Mouse (Mus musculus): Measurements from ENCODE around the gene Mtus2. TPM values are rescaled to one million over a fixed set of nuclear protein-coding genes. Genes with fewer than 3 reads are reported as not detected.

Gene Mtus2
- total and polyA plus RNA-seq, 3 experiments, result 0.03 to 0.13 TPM; not detected in 1

DNA sequence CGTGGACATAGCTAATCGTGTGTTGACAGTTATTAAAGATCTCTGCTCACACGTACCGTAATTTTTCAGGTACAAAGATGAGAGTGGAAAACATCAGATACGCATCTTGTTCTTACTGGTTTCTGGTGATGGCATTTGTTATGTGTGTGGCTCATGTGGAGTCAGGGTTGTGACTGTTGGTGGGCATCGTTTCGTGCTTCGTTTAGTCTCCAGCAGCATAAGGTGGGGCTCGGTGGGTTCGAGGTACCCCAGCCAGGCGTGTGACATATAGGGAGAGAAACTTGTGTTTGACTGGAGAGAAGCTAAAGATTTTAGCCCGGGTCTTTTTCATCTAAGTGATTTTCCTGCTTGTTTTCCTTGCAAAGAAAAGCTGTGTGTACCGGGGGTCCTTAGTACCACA, 1.4 kb downstream of the Mtus2 start:
- Histone ChIP-seq H3K79me2 (replicated peaks; ENCODE audit: control insufficient read depth, extremely low read depth, insufficient read depth, poor library complexity, severe bottlenecking) (no peaks in the 10 kb centered on the region), H3K9me3 (replicated peaks; ENCODE audit: low read length) (peaks cover 38% of the 10 kb centered on the region), H3K4me3 (replicated peaks in 1 of 3; ENCODE audit: low read depth in 2 of 3, low read length in 2 of 3, poor library complexity in 1 of 3) (no peak overlapping the region), H3K27ac (ENCODE audit: insufficient read depth, low read depth) (no peak overlapping the region), H3K27me3 (replicated peaks) (no peaks in the 10 kb centered on the region), H3K4me2 (ENCODE audit: insufficient read depth, low read depth, poor library complexity, severe bottlenecking) (no peak overlapping the region), H3K36me3 (replicated peaks in 1 of 2; ENCODE audit: control insufficient read depth in 1 of 2, insufficient read depth in 1 of 2, low read length in 1 of 2) (no peaks in the 10 kb centered on the region), H3K4me1 (ENCODE audit: control insufficient read depth in 1 of 2, insufficient read depth in 2 of 2) (no peaks in the 10 kb centered on the region), H3K9ac (ENCODE audit: insufficient read depth, low read depth) (no peak overlapping the region)
- in situ Hi-C loops (cut with MboI; ENCODE audit: low pct_ligation_motif_present, low pct_unique_long_range_greater_than_20kb, low sequenced_read_pairs), result no loop called here
- dilution Hi-C loops (cut with MboI; ENCODE audit: extremely low pct_ligation_motif_present, extremely low pct_unique_long_range_greater_than_20kb, low sequenced_read_pairs), result no loop called here
- TF ChIP-seq SIN3A (IDR thresholded peaks at IDR 0.05; ENCODE audit: low read length), result no peak
- no peak for TF ChIP-seq RAD21 (IDR thresholded peaks at IDR 0.05; ENCODE audit: low read depth, low read length)
- TF ChIP-seq ZNF384 (IDR thresholded peaks at IDR 0.05; ENCODE audit: low read depth, low read length), result no peak
- TF ChIP-seq MYC (IDR thresholded peaks at IDR 0.05; ENCODE audit: low read depth, low read length), result no peak
- TF ChIP-seq SMC3 (IDR thresholded peaks at IDR 0.05; ENCODE audit: low read depth, low read length), result no peak
- no peak for TF ChIP-seq E2F4 (IDR thresholded peaks at IDR 0.05; ENCODE audit: insufficient replicate concordance, low read depth, low read length)
- no peak for TF ChIP-seq RCOR1 (conservative IDR thresholded peaks at IDR 0.05; ENCODE audit: low read depth, low read length)
- TF ChIP-seq MXI1 (IDR thresholded peaks at IDR 0.05; ENCODE audit: low read depth, low read length), result no peak
- TF ChIP-seq UBTF (IDR thresholded peaks at IDR 0.05; ENCODE audit: low read depth, low read length), result no peak
- TF ChIP-seq ZC3H11A (IDR thresholded peaks at IDR 0.05; ENCODE audit: low read depth, low read length), result no peak
- no peak for DNase-seq (ENCODE audit: extremely low read depth)

DNA sequence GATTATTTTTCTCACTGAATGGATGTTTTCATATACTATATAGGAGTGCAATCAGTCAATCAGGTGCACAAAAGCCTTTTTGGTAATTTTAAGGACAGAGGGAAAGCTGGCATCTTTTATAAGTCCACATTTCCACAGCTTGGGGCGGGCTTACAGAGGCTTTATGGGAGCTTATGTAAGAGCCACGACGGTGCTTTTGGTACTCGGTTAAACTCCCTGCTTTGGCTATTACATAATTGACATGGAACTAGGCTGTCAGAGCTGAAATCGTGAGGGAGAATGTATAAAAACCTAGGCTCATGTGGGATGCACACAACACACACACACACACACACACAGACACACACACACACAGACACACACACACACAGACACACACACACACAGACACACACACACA, 2.0 kb downstream of the Mtus2 start:
- Histone ChIP-seq H3K27ac (ENCODE audit: insufficient read depth, low read depth) (no peak overlapping the region), H3K4me1 (ENCODE audit: control insufficient read depth in 1 of 2, insufficient read depth in 2 of 2) (no peaks in the 10 kb centered on the region), H3K4me2 (ENCODE audit: insufficient read depth, low read depth, poor library complexity, severe bottlenecking) (no peak overlapping the region), H3K9ac (ENCODE audit: insufficient read depth, low read depth) (no peak overlapping the region), H3K9me3 (replicated peaks; ENCODE audit: low read length) (peaks cover 35% of the 10 kb centered on the region), H3K36me3 (replicated peaks in 1 of 2; ENCODE audit: control insufficient read depth in 1 of 2, insufficient read depth in 1 of 2, low read length in 1 of 2) (no peaks in the 10 kb centered on the region), H3K4me3 (replicated peaks in 1 of 3; ENCODE audit: low read depth in 2 of 3, low read length in 2 of 3, poor library complexity in 1 of 3) (no peak overlapping the region), H3K79me2 (replicated peaks; ENCODE audit: control insufficient read depth, extremely low read depth, insufficient read depth, poor library complexity, severe bottlenecking) (no peaks in the 10 kb centered on the region), H3K27me3 (replicated peaks) (no peaks in the 10 kb centered on the region)
- TF ChIP-seq POLR2AphosphoS2 (IDR thresholded peaks at IDR 0.05; ENCODE audit: low read depth, low read length) (no peak), EP300 (IDR thresholded peaks at IDR 0.05; ENCODE audit: low read length) (no peak), ZC3H11A (IDR thresholded peaks at IDR 0.05; ENCODE audit: low read depth, low read length) (no peak), BHLHE40 (IDR thresholded peaks at IDR 0.05; ENCODE audit: low read depth, low read length) (no peak), MAZ (IDR thresholded peaks at IDR 0.05; ENCODE audit: low read depth, low read length) (no peak), PAX5 (IDR thresholded peaks at IDR 0.05; ENCODE audit: low read length) (no peak), MAX (IDR thresholded peaks at IDR 0.05; ENCODE audit: low read length) (no peak), GABPA (IDR thresholded peaks at IDR 0.05; ENCODE audit: insufficient replicate concordance, low read depth, low read length) (no peak), TBP (conservative IDR thresholded peaks at IDR 0.05; ENCODE audit: low read depth, low read length) (no peak), CHD2 (IDR thresholded peaks at IDR 0.05; ENCODE audit: low read length) (no peak), MYC (IDR thresholded peaks at IDR 0.05; ENCODE audit: low read depth, low read length) (no peak), ELF1 (IDR thresholded peaks at IDR 0.05; ENCODE audit: low read depth, low read length) (no peak), KAT2A (IDR thresholded peaks at IDR 0.05; ENCODE audit: insufficient replicate concordance, low read length) (no peak), USF1 (IDR thresholded peaks at IDR 0.05; ENCODE audit: low read depth, low read length) (no peak), IRF4 (IDR thresholded peaks at IDR 0.05; ENCODE audit: low read depth, low read length) (no peak), MXI1 (IDR thresholded peaks at IDR 0.05; ENCODE audit: low read depth, low read length) (no peak)
- DNase-seq (ENCODE audit: extremely low read depth), result no peak
- in situ Hi-C loops (cut with MboI; ENCODE audit: low pct_ligation_motif_present, low pct_unique_long_range_greater_than_20kb, low sequenced_read_pairs), result no loop called here
- dilution Hi-C loops (cut with MboI; ENCODE audit: extremely low pct_ligation_motif_present, extremely low pct_unique_long_range_greater_than_20kb, low sequenced_read_pairs), result no loop called here

All from CH12.LX (cell line).